Mouse (Mus musculus) liver, embryonic 12.5 days (tissue): ENCODE measurements around the gene Uggt2. TPM values are rescaled to one million over a fixed set of nuclear protein-coding genes. Genes with fewer than 3 reads are reported as not detected.
A peak's percentile ranks its signal among the peaks of the same experiment; 100 is the strongest.

Experiments used
- ATAC-seq: fragments of 200-750 bp; cut with Nextera tagmentation; 2 replicates; pipeline ENCODE4 v1.8.0; 2017; ENCODE audit warnings: moderate number of reproducible peaks, mild to moderate bottlenecking, moderate library complexity
- H3K27ac ChIP-seq: fragments of 300-500 bp; sonication (generic); 2 replicates; pipeline ENCODE4 v1.5.1; 2016; ENCODE audit warnings: mild to moderate bottlenecking
- H3K27me3 ChIP-seq: fragments of 300-500 bp; sonication (generic); replicated peaks from 2 replicates; pipeline ENCODE4 v1.6.1; 2016; ENCODE audit warnings: mild to moderate bottlenecking, moderate library complexity
- H3K36me3 ChIP-seq: fragments of 300-500 bp; sonication (generic); 2 replicates; pipeline ENCODE4 v1.6.1; 2016; ENCODE audit warnings: mild to moderate bottlenecking, moderate library complexity
- H3K4me1 ChIP-seq: fragments of 300-500 bp; sonication (generic); 2 replicates; pipeline ENCODE4 v1.6.1; 2016
- H3K4me2 ChIP-seq: fragments of 300-500 bp; sonication (generic); 2 replicates; pipeline ENCODE4 v1.6.1; 2016; ENCODE audit warnings: mild to moderate bottlenecking, moderate library complexity
- H3K4me3 ChIP-seq: fragments of 300-500 bp; sonication (generic); 2 replicates; pipeline ENCODE4 v1.5.1; 2016; ENCODE audit warnings: mild to moderate bottlenecking, moderate library complexity
- H3K9ac ChIP-seq: fragments of 300-500 bp; sonication (generic); 2 replicates; pipeline ENCODE4 v1.6.1; 2016; ENCODE audit warnings: mild to moderate bottlenecking, moderate library complexity
- H3K9me3 ChIP-seq: fragments of 300-500 bp; sonication (generic); replicated peaks from 2 replicates; pipeline ENCODE4 v1.6.1; 2016; ENCODE audit warnings: mild to moderate bottlenecking, moderate library complexity
- WGBS: fragments of 180-500 bp; shearing (Covaris S2); methylation state at CpG from one replicate; pipeline ENCODE4 v1.1.7; 2016; ENCODE audit not compliant: insufficient replicate concordance; 5-methylcytosine and 5-hydroxymethylcytosine counted together
- polyA plus RNA-seq: library from polyadenylated mRNA; unstranded; fragments of >200 nt; fragmentation: Nextera tagmentation; extraction: Ambion mirVana; gene quantifications from 2 replicates; pipeline ENCODE4 v1.2.1, GENCODE M21; 2016

Gene Uggt2
- polyA plus RNA-seq, 1 experiment from 2014 or later, result 2.7 TPM

DNA sequence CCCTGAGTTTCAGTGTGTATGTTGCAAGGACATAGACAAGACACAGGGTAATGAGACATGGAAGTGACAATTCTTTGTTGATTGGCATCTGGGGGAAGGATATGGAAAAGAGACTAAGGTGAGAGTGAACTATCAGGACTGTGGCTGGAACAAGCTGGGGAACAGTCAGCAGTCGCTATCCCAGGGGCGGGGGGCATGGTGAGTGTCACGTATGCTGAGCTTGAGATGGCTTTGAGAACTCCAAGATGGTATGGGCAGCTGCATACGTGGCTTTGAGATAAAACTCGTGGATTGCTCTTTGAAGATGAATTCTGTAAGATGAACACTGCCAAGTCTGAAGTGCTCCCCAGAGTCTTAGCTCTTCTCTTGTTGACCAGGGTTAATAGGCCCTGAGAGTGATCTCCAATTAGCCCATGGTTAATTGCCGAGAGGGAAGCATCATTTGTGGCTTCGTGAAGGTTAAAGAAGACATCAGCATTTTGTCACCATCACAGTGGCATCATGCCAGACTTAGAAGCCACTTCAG is 9.6 kb upstream of the Uggt2 start:
- Histone ChIP-seq H3K4me2 (no peak overlapping the region), H3K9me3 (no peaks in the 10 kb centered on the region), H3K9ac (no peak overlapping the region), H3K4me1 (no peaks in the 10 kb centered on the region), H3K27me3 (0 out of 2 replicates have a peak, but pooled peaks cover 5% of the 10 kb centered on the region), H3K36me3 (no peaks in the 10 kb centered on the region), H3K4me3 (no peak overlapping the region), H3K27ac (no peak overlapping the region)
- no peak for ATAC-seq
- WGBS, result 46% methylated on average over 7 of the region's 7 CpGs

DNA sequence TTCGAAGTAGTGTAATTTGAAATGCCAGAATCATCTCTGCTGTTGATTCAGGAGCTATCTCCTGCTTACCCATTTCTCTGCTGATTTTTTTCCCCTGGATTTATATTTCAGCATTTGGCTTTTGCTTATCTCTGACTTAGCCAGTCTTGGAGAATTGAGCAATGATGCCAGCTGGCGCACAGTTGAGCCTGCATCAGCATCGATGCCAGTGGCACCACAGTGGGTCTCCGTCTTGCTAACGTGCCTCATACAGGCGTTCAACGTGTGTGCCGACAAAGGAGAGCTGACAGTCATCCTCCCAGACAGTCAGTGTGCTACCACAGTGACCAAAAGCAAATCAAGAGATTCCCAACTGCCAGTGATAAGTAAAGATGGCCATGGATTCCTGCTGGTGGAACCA is 8.4 kb upstream of the Uggt2 start:
- no peak overlapping the region for H3K27ac ChIP-seq
- no peaks in the 10 kb centered on the region for H3K36me3 ChIP-seq
- 0 out of 2 replicates have a peak, but pooled peaks cover 5% of the 10 kb centered on the region for H3K27me3 ChIP-seq
- H3K9me3 ChIP-seq, result no peaks in the 10 kb centered on the region
- H3K4me1 ChIP-seq, result no peaks in the 10 kb centered on the region
- no peak overlapping the region for H3K4me3 ChIP-seq
- 80% methylated on average over 8 of the region's 8 CpGs for WGBS
- H3K9ac ChIP-seq, result no peak overlapping the region
- no peak overlapping the region for H3K4me2 ChIP-seq
- ATAC-seq, result no peak

DNA sequence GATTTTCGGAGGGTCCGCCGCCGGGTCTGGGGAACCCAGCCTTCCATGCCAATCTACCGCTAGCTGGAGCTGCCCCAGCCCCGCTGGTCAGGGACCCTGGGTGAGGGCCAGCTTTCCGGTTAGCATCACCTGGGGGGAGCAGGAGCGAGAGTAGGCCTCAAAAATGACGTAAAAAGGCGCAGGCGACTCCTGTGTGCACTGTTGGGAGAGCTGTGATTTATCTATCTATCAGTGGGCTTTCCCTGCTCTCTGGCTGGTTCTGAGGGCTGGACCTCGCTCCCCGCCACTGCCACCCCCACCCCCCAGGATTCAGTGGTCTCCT is 301 bp upstream of the Uggt2 start:
- H3K4me3 ChIP-seq, result peak overlapping the region; percentile 57
- peaks cover 2% of the 10 kb centered on the region; the same call in 1 of the 2 replicates for H3K4me1 ChIP-seq
- peak overlapping the region; percentile 42; the same call in 1 of the 2 replicates for H3K9ac ChIP-seq
- peaks cover 30% of the 10 kb centered on the region for H3K27me3 ChIP-seq
- peak overlapping the region; percentile 69 for H3K4me2 ChIP-seq
- peak; percentile 37 for ATAC-seq
- no peaks in the 10 kb centered on the region for H3K9me3 ChIP-seq
- WGBS, result 1% methylated on average over 13 of the region's 13 CpGs
- H3K27ac ChIP-seq, result no peak overlapping the region
- no peaks in the 10 kb centered on the region for H3K36me3 ChIP-seq

DNA sequence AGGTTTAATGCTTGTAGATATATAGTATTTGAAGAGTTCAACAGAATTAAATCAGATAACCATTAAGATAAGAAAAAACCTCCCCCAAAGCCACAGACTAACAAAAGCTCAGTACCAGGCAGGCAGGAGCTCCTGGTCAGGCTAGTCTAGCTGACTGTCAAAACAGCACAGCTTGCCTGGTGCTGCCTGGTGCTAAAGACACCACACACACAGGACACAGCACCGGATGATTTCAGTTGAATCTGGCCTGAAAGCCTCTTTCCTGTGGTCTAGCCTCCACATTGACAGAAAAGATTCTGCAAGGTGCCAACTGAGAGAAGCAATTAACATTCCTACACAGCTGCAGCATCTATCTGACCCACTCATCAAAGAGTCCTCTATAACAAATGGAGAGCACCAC is 37.4 kb downstream of the Uggt2 start:
- Histone ChIP-seq H3K9ac (no peak overlapping the region), H3K27ac (no peak overlapping the region), H3K9me3 (no peaks in the 10 kb centered on the region), H3K27me3 (no peaks in the 10 kb centered on the region), H3K4me2 (no peak overlapping the region), H3K4me1 (no peaks in the 10 kb centered on the region), H3K4me3 (no peak overlapping the region), H3K36me3 (0 out of 2 replicates have a peak, but pooled peaks cover 2% of the 10 kb centered on the region)
- no peak for ATAC-seq
- WGBS, result 68% methylated on average over 1 of the region's 1 CpGs

DNA sequence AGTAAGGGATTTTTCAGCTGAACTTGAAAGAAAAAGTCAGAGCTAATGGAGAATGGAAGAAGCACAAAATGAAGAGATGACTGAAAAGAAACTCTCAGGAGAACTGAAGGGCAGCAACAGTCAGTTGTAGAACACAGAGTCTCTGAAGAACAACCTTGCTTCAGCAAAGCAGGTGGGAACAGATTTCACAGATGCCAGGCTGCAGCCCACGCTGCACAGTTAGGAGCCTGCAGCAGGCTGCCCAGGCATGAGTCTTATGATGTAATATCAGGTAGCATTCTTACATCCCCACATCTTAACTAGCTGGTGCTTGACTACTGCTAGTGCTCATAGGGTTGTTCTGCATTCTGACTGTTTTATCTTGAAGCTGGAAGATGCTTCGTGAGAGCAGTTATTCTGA is 38.5 kb downstream of the Uggt2 start:
- Histone ChIP-seq H3K4me1 (no peaks in the 10 kb centered on the region), H3K4me3 (no peak overlapping the region)
- ATAC-seq, result no peak

DNA sequence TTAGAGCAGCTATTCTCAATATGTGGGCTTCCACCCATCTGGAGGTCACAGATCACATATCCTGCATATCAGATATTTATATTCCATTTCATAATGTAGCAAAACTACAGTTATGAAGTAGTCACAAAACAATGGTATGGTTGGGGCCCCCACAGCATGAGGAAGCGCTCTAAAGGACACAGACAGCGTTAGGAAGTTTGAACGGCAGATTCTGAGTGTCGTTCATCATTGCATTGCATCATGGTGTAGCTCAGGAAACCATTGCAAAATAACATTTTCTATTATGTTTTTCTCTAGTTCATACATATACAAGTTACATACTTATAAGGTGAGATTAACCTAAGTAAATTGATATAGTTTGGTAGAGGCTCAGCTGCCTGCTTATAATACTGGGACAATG is 42.2 kb downstream of the Uggt2 start:
- 74% methylated on average over 4 of the region's 4 CpGs for WGBS
- H3K9ac ChIP-seq, result no peak overlapping the region

More for the DNA sequence above, 38.5 kb downstream of the Uggt2 start:
- 69% methylated on average over 2 of the region's 2 CpGs for WGBS
- Histone ChIP-seq H3K9me3 (no peaks in the 10 kb centered on the region), H3K36me3 (0 out of 2 replicates have a peak, but pooled peaks cover 2% of the 10 kb centered on the region), H3K9ac (no peak overlapping the region), H3K27ac (no peak overlapping the region), H3K27me3 (no peaks in the 10 kb centered on the region), H3K4me2 (no peak overlapping the region)

DNA sequence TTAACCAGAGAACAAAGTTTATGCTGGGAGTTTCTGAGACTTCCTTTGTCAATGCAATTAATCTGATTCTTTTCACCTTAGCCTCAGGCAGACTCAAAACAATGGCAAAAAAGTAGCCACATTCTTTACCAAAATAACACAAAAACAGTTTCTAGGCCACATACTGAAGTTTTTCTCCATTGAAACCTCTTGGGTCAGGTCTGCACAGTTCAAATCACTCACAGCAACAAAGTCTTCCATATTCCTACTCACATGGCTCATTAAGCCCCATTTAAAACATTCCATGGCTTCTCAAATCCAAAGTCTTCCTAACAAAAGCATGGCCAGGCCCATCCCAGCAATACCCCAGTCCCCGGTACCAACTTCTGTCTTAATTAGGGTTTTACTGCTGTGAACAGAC is 46.3 kb downstream of the Uggt2 start:
- Histone ChIP-seq H3K27ac (no peak overlapping the region), H3K4me1 (no peaks in the 10 kb centered on the region), H3K27me3 (no peaks in the 10 kb centered on the region), H3K4me2 (no peak overlapping the region), H3K9me3 (no peaks in the 10 kb centered on the region), H3K36me3 (0 out of 2 replicates have a peak, but pooled peaks cover 5% of the 10 kb centered on the region), H3K9ac (no peak overlapping the region), H3K4me3 (no peak overlapping the region)
- WGBS, result 79% methylated on average over 1 of the region's 1 CpGs
- no peak for ATAC-seq

More for the DNA sequence above, 42.2 kb downstream of the Uggt2 start:
- no peak for ATAC-seq
- Histone ChIP-seq H3K4me3 (no peak overlapping the region), H3K27me3 (no peaks in the 10 kb centered on the region), H3K36me3 (0 out of 2 replicates have a peak, but pooled peaks cover 2% of the 10 kb centered on the region), H3K4me2 (no peak overlapping the region), H3K27ac (no peak overlapping the region), H3K9me3 (no peaks in the 10 kb centered on the region), H3K4me1 (no peaks in the 10 kb centered on the region)

DNA sequence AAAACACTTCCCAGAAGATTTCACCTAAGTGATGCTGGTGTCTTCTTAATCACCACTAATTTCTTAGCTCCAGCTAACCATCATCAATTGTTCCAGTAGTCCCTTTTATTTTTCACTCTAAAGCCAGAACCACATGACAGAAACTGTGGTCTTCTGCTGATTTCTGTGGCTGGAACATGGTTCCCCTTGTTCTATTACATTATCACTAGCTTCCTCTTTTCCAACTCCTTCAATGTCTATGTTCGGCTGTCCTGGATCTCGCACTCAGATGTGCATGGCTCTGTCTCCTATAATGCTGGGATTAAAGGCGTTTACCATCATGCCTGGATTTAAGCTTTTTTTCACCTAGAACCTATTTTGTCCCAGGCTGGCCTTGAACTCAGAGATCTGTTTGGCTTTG is 46.9 kb downstream of the Uggt2 start:
- ATAC-seq, result no peak
- Histone ChIP-seq H3K36me3 (0 out of 2 replicates have a peak, but pooled peaks cover 3% of the 10 kb centered on the region), H3K4me1 (no peaks in the 10 kb centered on the region), H3K9ac (no peak overlapping the region), H3K9me3 (no peaks in the 10 kb centered on the region), H3K4me2 (no peak overlapping the region), H3K4me3 (no peak overlapping the region), H3K27me3 (no peaks in the 10 kb centered on the region), H3K27ac (no peak overlapping the region)
- 46% methylated on average over 3 of the region's 3 CpGs for WGBS

DNA sequence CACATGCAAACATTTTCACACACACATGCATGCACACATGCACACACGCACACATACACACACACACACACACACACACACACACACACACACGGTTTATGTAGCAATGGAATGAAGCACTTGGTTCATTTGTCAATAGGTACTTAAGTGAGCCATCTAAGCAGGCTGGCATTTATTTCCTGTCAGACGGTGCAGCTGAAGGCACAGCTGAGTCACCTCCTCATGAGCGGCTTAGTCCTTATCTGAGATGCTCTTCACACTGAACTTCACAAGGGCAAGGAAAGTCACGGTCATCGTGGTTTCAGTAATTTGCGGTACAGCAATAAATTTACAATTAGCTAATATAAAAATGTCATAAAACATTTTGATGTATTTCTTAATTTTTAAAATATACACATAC is 55.5 kb downstream of the Uggt2 start:
- Histone ChIP-seq H3K36me3 (no peaks in the 10 kb centered on the region; the same call in 1 of the 2 replicates), H3K4me2 (no peak overlapping the region), H3K9me3 (no peaks in the 10 kb centered on the region), H3K9ac (no peak overlapping the region), H3K4me1 (no peaks in the 10 kb centered on the region), H3K4me3 (no peak overlapping the region), H3K27ac (no peak overlapping the region), H3K27me3 (no peaks in the 10 kb centered on the region)
- no peak for ATAC-seq
- WGBS, result 44% methylated on average over 7 of the region's 7 CpGs

DNA sequence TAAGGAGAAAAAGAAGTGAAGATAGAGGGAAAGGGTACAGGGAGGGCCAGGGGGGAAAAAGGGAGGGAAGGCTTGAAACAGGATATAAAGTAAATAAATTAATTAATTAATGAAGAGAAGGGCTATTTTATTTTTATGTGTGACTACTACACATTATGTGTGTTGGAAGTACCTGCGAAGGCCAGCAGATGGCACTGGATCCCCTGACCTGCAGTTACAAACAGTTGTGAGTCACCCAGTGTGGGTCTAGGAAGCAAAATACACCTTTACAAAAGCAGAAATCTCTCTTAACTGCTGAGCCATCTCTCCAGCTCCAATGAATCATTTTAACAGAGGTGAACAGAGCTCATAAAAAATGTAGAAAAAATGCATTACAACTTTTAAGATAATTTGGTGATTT is 59.0 kb downstream of the Uggt2 start:
- Histone ChIP-seq H3K27me3 (no peaks in the 10 kb centered on the region), H3K4me3 (no peak overlapping the region), H3K36me3 (no peaks in the 10 kb centered on the region; the same call in 1 of the 2 replicates), H3K9ac (no peak overlapping the region), H3K27ac (no peak overlapping the region), H3K4me1 (no peaks in the 10 kb centered on the region), H3K4me2 (no peak overlapping the region), H3K9me3 (no peaks in the 10 kb centered on the region)
- 48% methylated on average over 1 of the region's 1 CpGs for WGBS
- no peak for ATAC-seq

DNA sequence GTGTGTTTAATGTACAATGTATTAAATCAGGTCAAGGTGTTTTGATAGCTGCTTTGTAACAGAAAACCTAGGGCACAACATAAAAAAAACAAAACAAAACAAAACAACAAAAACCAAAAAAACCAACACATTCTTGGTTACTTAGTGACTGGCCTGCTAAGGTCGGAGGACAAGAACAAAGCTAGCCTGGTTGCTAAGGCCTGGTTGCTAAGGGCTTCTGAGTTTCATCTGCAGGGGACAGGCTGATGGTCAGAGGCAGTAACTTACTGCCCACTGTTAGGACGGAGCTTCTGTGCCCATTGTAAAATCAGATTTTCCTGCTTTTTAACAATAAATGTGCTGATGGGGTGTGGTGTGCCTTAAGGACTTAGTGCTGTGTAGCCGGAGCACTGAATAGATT is 61.5 kb downstream of the Uggt2 start:
- no peaks in the 10 kb centered on the region for H3K9me3 ChIP-seq
- peaks cover 15% of the 10 kb centered on the region for H3K36me3 ChIP-seq
- H3K4me3 ChIP-seq, result no peak overlapping the region
- H3K9ac ChIP-seq, result no peak overlapping the region
- 66% methylated on average over 3 of the region's 3 CpGs for WGBS
- H3K4me2 ChIP-seq, result no peak overlapping the region
- no peak overlapping the region for H3K27ac ChIP-seq
- H3K4me1 ChIP-seq, result no peaks in the 10 kb centered on the region
- ATAC-seq, result no peak
- H3K27me3 ChIP-seq, result no peaks in the 10 kb centered on the region

DNA sequence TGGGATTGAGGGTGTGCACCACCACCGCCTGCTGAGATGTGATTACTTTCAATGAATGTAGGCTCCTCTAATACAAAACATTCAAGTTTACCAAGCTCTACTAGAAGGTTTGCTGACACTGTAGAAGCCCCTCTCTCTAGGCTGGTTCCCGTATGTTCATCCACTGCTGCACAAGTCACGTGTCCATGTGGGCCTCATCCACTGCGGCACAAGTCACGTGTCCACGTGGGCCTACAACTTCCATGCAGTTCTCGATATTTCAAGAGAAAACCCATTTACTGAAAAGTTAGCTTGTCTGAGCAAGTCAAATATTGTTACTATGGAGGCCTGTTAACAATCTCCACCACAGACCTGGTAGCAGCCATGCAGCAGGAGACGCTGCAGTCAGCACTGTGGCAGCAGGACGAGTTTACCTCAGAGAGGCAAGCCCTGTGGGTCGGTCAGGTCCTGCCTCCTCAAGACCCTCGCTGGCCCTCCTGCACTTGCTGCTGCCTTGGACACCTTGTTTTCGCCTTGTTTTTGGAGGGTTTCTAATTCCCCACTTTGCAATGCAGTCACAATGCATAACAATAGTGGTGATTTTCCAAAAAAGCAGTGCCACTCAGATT is 62.0 kb downstream of the Uggt2 start:
- Histone ChIP-seq H3K36me3 (peaks cover 15% of the 10 kb centered on the region), H3K27ac (no peak overlapping the region), H3K27me3 (no peaks in the 10 kb centered on the region), H3K4me1 (no peaks in the 10 kb centered on the region), H3K9ac (no peak overlapping the region), H3K4me3 (no peak overlapping the region), H3K4me2 (no peak overlapping the region), H3K9me3 (no peaks in the 10 kb centered on the region)
- ATAC-seq, result no peak
- WGBS, result 81% methylated on average over 12 of the region's 12 CpGs
